Comparison of ENCODE assay signal across 27 mouse cellular contexts in the genomic region with DNA sequence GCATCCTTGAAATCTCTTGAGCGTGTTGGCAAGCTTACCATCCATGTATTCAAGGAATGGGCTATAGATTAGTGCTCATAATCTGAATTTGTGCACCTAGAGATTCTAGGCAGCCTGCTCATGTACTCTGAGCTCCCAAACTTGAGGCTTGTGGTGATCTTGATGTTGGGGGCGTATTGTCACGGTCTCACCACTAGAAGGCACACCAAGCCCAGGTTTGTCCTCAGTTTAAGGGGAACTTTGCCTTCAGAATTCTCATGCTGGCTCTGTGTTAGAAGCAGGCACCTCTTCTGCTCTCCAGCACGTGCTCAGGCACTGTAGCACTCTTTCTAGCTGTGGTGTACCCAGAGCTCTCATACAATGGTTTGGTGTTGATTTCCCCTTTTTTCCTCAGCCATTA. TPM values are rescaled to one million over a fixed set of nuclear protein-coding genes. Genes with fewer than 3 reads are reported as not detected.
DNase-seq lines count a peak whose midpoint lies in the region; ATAC-seq lines count a peak whose summit lies in the region.
"Had no signal": no experiment of that assay in that cellular context is flagged by ENCODE, and none has a peak within 500 bp of the region (broad histone marks: within the 10 kb centered on the region; RNA-seq: fewer than 3 reads in every experiment).

No protein-coding gene starts in this region.

- DNase-seq in lung, postnatal 36 days = peak; percentile 0
- DNase-seq in lung, adult 18-20 months = no peak
- DNase-seq in ES-CJ7 (ENCODE audit: low read depth, low spot score) = peak; percentile 28
- peak; percentile 1 for DNase-seq in brain, adult 2 months (ENCODE audit: low read depth, low spot score)
- no peak for DNase-seq in heart, postnatal 4 days
- DNase-seq: adrenal gland, postnatal 14 days; cerebellum, adult 11-12 months; cerebellum, postnatal 25 days; forebrain, postnatal 0 days; heart, postnatal 10 days had no signal

- ATAC-seq in activated CD4-positive, CD25-positive, alpha-beta regulatory T cell, adult 4 months = no peak
- no peak for ATAC-seq in CD4-positive, CD25-positive, alpha-beta regulatory T cell, adult 4 months
- ATAC-seq: forebrain, postnatal 0 days; intestine, embryonic 15.5 days; midbrain, embryonic 15.5 days had no signal

RNA-seq across cellular contexts. Expression of a gene that starts 41.8 kb away (rescaled TPM):
- polyA plus RNA-seq in activated CD4-positive, CD25-positive, alpha-beta regulatory T cell, adult 4 months (2017; shearing (Covaris generic)) = not detected
- polyA plus RNA-seq in CD4-positive, CD25-positive, alpha-beta regulatory T cell, adult 4 months (2017; shearing (Covaris generic)) = not detected
- total RNA-seq in heart, postnatal 4 days (2021) = not detected
- total RNA-seq: adrenal gland, postnatal 14 days; forebrain, postnatal 0 days; gastrocnemius, postnatal 4 days; heart, postnatal 10 days; layer of hippocampus, adult 18-20 months; left cerebral cortex, postnatal 25 days; megakaryocyte-erythroid progenitor cell, adult 5-6 weeks had no signal
- polyA plus RNA-seq: embryonic facial prominence, embryonic 15.5 days; forebrain, postnatal 0 days; heart, embryonic 11.5 days; hindbrain, embryonic 15.5 days; intestine, embryonic 15.5 days; kidney, embryonic 15.5 days; limb, embryonic 15.5 days; lung, embryonic 15.5 days; midbrain, embryonic 15.5 days; myocyte; neural tube, embryonic 14.5 days; urinary bladder, adult 2 months had no signal

RNA-seq across cellular contexts. Expression of a gene that starts 59.6 kb away (rescaled TPM):
- not detected for polyA plus RNA-seq in activated CD4-positive, CD25-positive, alpha-beta regulatory T cell, adult 4 months (2017; shearing (Covaris generic))
- polyA plus RNA-seq in CD4-positive, CD25-positive, alpha-beta regulatory T cell, adult 4 months (2017; shearing (Covaris generic)) = not detected
- not detected for total RNA-seq in heart, postnatal 4 days (2021)
- total RNA-seq: adrenal gland, postnatal 14 days; forebrain, postnatal 0 days; gastrocnemius, postnatal 4 days; heart, postnatal 10 days; layer of hippocampus, adult 18-20 months; left cerebral cortex, postnatal 25 days; megakaryocyte-erythroid progenitor cell, adult 5-6 weeks had no signal
- polyA plus RNA-seq: embryonic facial prominence, embryonic 15.5 days; forebrain, postnatal 0 days; heart, embryonic 11.5 days; hindbrain, embryonic 15.5 days; intestine, embryonic 15.5 days; kidney, embryonic 15.5 days; limb, embryonic 15.5 days; midbrain, embryonic 15.5 days; myocyte; neural tube, embryonic 14.5 days; urinary bladder, adult 2 months had no signal

Comparison
In these comparisons a context has a peak if more than half of its experiments do, and no peak if none do; other contexts are left out.
1. DNase-seq: peak in lung, postnatal 36 days (single experiment), ES-CJ7 (single experiment) and brain, adult 2 months (single experiment); none in lung, adult 18-20 months (0 of 2) and heart, postnatal 4 days (single experiment).